Mouse (Mus musculus): ENCODE results near the gene Prkce. TPM values are rescaled to one million over a fixed set of nuclear protein-coding genes. Genes with fewer than 3 reads are reported as not detected.
A peak's percentile ranks its signal among the peaks of the same experiment; 100 is the strongest.

The Prkce gene
- total RNA-seq, 2 experiments from 2014 or later: 273 to 281 TPM

DNA sequence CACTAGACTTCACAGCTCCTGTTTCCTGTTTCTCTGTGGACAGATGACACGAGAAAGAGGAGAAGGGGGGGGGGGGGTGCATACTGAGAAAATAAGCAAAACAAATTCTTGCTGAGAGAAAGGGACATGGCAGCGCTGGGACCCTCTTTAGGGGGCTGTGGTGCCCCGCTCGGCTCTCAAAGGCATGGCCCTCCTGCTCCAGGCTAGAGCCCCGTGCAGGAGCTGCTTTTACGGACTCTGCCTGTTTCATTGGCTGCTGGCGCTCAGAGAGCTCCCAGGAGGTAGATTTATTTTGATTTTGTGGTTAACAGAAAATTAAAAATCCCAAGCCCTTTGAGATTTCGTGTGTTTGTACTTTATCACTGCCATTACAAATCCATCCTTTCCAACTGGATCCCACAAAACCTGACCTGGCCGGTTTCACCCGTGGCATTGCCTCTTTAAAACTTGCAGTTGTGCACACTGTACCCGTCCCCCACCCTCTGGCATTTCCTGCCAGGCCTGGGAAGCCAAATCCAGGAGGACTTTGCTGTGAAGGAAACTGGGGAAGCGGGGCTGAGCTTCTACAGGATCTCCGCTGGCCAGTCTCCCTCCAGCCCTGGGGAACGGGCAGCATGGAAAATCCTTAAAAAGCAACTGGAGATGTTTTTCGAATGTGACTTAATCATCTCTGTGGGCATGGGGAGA, 331.9 kb downstream of the Prkce start:
- intact Hi-C loops (cut with DNase I): loop anchor here (5.0 to 10.0 kb wide), 2 partner anchors 315 to 408 kb away; no protein-coding TSS in a partner anchor
- DNase-seq (ENCODE audit: extremely low spot score in 1 of 2, low spot score in 2 of 2): peak; percentile 21 to 82

DNA sequence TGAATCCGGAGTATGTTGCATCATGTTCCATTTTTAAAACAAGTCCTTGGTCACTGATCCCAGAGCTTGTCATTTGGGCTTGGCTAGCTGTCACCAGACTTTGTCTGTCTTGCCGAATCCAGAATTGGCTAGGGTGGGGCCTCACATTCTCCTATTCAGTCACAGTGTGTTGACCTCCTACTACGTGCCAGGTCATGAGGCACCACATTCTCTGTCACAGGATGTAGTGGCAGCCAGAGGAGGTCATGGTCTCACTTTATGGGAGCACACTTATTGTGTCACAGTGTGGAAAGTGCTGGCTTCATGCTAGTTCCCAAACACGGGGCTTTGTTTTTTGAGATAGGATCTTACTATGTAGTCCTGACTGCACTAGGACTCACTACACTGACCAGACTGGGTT, 333.8 kb downstream of the Prkce start:
- no peak for DNase-seq (ENCODE audit: extremely low spot score in 1 of 2, low spot score in 2 of 2)
- intact Hi-C loops (cut with DNase I): no loop called here

DNA sequence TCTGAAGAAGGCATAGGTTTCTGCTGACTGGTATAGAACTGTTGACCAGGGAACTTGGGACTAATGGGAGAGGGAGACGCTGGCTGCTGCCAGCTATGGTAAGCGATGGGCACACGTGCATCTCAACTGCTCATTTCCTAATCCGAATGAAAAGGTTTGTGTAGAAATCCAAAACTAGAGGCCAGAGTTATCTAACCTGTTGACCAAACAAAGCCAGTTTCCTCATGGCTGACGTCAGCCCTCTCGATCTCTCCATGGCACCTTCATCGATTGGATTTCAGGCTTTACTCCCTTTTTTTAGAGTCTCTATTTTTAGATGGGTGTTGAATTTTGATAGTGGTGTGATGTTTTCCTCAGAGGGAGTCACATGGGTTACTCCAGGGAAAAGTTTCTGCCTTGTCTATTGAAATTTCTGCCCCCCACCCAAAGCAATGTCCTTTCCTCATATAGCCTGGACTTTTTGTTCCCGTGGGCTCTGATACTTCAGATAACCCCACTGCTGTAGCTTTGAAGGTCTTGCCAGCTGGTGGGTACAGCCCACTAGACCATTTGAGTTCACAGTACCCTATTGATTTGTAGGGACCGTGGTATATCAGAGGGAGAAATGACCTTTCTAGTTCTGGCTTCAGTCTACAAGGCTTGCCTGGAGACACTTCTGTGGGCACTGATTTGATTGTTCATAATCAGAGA, 335.8 kb downstream of the Prkce start:
- intact Hi-C loops (cut with DNase I): no loop called here
- no peak for DNase-seq (ENCODE audit: extremely low spot score in 1 of 2, low spot score in 2 of 2)

DNA sequence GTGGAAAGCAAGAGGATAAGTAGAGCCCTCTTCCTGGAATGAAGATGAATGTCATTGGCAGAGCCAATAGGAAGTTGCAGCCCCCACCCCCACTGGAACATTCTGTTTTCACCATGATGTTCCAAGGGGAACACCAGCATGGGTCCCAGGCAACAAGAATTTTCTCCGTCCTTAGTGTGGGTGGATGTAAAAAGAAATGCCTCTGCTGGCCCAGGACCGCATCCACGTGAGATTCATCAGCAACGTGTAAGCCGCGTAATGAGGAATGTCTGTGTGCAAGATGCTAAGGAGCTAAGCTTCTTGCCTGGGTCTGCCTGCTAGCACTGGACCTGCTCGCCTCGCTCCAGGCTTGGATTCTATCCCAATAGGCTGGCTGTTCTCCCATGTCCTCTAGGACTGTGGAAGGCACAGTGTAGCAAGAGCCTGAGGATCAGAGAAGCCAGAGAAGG, 337.6 kb downstream of the Prkce start, which contains the start of gene Gm10309:
Gene Gm10309 (minus strand): TSS at position 50 of the 449 bp plus-strand sequence.
- intact Hi-C loops (cut with DNase I): no loop called here
- peak; percentile 36 to 47 for DNase-seq (ENCODE audit: extremely low spot score in 1 of 2, low spot score in 2 of 2)

DNA sequence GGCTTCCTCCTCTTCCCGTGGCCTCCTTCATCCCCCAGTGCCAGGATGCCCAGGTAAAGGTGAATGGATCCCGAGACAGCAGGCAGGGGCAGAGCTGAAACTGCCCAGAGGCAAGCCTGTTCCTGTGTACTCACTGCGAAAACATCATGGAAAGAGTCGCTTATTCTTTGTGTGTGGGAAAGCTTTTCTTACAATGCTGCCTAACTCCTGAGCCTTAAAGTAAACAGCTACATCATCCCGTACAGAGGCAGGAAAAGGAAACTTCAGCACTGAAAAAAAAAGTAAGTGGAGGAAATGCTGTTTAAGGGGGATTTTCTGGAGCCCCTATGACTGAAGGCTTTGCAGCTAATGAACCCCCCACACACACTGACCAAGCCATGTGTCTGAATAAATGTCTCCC, 339.3 kb downstream of the Prkce start:
- intact Hi-C loops (cut with DNase I): no loop called here
- DNase-seq (ENCODE audit: extremely low spot score in 1 of 2, low spot score in 2 of 2): no peak

DNA sequence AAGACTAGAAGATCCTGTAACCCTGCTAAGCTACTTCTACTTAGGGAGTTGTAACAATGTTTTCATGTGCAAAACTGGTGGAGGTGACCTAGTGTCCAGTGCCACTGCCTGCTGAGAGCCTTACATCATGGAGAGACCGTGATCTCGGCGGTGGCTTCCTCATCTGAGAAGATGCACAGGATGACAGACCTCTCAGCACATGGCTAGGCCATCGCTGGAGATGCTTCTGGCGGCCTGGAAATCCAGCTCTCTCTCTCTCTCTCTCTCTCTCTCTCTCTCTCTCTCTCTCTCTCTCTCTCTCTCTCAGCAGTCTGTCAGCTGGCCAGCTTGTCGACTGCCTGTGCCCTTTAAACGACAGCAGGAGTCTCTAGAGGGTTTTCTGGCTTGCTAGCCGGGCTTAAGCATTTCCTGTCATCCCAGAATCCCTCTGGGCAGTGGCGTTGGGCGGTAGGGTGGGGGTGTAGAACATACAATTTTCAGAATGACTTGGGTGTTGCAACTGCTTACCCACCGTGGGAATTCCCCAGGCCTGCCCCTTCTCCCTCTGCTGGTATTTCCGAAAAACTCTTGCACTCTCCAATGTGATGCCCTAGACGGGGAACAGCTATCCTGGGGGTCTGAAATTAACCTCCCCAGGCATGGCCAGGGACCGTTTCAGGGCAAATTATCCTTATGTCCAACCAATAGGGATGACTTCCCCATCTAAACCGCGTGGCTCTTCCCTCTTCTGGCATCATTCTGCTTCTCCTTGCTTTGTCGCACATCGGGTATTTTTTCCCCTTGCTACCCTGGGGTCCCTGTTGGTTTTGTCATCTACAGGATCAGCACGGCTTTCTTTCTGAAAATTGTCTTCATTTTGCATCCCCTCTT, 340.0 kb downstream of the Prkce start:
- intact Hi-C loops (cut with DNase I): no loop called here
- DNase-seq (ENCODE audit: extremely low spot score in 1 of 2, low spot score in 2 of 2): peak in 1 of 2 experiments; percentile 61

DNA sequence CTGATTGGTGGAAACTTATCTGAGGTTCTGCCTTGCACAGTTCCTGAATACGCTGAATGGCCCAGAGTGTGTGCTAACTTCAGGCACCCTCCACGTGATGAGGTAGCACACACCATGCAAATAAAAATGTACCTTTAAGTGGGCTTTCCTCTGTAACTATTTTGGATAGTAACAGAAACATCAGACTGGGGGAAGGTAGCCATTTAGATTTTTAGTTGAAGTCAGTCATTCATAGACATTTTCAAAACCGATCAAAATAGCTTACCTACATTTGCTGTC, 340.6 kb downstream of the Prkce start:
- intact Hi-C loops (cut with DNase I): no loop called here
- no peak for DNase-seq (ENCODE audit: extremely low spot score in 1 of 2, low spot score in 2 of 2)

DNA sequence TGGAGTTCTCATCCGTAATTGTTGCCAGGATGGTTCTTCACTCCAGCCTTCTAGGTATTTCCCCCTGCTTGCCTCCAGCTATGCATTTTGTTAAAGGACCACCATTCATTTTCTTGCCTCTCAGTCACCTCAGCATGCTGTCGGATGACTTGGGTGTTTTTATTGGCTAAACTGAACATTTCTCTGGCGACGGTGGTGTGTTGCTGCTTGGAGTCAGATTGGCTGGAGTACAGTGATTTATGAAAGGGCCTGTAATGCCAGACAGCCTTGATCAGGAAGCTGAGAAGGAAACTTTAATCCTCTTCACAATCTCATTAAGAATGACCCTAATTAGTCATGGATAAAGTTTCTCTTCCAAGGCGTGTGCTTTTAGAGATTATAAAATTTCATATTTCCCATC, 342.3 kb downstream of the Prkce start:
- intact Hi-C loops (cut with DNase I): no loop called here
- no peak for DNase-seq (ENCODE audit: extremely low spot score in 1 of 2, low spot score in 2 of 2)

DNA sequence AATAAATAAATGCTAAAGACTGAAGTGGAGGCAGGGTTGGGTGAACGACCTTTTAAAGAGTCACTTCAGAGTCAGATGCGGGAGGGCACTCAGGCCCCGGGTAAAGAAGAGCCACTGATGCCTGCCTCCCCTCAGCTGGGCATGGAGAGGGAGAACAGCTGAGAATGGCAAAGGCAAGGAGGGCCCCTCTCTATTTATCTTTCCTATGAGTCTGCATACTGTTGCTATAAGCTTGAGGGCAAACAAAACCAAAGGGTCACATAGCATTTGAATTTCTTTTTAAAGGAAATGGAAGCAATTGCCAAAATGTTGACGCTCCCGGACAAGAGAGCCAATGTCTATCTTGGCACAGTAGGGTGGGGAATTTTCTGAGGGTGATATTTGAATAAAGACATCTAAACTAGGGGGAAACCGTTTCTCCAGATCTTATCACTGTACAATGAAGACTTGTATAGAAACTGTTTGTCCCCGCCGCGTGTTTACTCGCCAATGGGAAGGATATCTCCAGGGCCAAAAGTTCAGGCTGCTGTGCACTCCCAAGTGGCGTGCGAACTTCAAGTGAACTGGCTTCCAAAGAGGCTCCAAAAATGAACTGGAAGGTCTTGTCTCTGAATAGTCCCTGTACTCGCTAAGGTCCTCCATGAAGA, 347.5 kb downstream of the Prkce start:
- intact Hi-C loops (cut with DNase I): no loop called here
- no peak for DNase-seq (ENCODE audit: extremely low spot score in 1 of 2, low spot score in 2 of 2)

DNA sequence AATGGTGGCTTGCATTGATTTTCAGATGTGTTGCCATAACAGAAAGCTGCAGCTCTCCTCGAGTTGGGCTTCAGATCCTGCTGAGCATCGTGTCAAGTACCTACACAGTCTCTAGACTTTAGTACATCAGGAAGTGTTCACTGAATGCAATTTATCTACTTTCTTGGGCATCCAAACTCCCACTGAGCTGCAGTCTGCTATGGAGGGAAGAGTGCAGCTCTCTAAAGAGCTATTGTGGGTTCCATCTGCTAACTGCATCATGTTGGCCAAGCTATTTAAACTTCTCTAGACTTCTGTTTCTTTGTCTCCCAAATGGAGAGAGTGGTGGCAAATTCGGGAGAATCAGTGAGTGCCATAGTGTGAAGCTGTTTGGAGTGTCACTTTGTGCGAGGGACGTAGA, 349.0 kb downstream of the Prkce start:
- intact Hi-C loops (cut with DNase I): no loop called here
- DNase-seq (ENCODE audit: extremely low spot score in 1 of 2, low spot score in 2 of 2): no peak

DNA sequence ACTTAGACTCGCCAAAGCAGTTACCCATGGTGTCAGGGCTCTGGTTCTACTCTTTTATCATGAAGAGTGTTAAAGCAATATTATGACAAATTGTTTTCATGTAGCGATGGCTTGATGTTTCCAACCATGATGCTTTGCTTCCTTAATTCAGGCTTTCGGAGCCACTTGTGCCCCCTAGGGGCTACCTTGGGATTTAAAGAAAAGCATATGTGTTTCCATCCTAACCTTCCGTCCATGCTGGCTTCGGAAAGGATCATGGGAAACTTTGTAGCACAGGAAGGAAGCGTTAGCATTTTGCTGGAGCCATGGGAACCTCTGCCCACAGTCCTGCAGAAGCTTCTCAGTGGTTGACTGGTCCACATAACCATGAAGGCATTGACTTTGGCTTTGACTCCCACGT, 351.0 kb downstream of the Prkce start:
- intact Hi-C loops (cut with DNase I): no loop called here
- no peak for DNase-seq (ENCODE audit: extremely low spot score in 1 of 2, low spot score in 2 of 2)

DNA sequence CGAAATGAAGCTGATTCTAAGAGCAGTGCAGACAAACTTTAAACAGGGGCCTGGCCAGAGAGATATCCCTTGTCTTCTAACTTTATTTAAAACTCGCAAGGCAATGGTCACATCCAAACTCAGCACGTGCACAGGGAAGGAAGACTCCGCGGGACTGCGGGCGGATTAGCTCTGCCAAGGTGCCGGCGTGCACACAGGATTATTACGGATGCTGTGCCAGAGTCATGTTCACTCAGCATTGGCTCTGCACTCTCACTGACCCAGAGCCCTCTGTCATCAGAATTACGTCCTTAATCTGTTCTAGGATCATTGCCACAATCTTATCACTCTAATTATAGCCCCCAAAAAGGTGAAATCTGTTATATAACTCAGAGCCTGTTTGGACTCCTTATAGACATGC, 353.7 kb downstream of the Prkce start:
- intact Hi-C loops (cut with DNase I): no loop called here

DNA sequence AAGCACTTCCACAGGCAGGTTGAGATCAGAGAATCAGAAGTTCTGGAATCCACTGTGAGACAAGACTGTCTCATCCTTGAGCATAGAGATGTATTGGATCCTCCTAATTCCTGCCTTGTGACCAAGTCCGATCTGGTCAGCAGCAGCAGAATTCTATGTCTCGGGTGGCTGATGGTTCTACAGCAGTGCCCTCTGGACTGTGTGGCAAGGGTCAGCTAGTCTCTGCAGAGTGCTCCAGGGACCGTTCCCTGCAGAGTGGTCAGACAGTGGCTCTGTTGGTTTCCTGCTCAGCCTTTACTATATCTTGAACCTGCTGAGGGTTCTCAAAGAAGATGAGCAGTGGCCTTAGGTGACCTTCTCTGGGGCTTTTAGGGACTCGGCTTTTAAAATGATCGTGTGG, 355.1 kb downstream of the Prkce start:
- intact Hi-C loops (cut with DNase I): no loop called here
- no peak for DNase-seq (ENCODE audit: extremely low spot score in 1 of 2, low spot score in 2 of 2)

More for the DNA sequence above, 353.7 kb downstream of the Prkce start:
- no peak for DNase-seq (ENCODE audit: extremely low spot score in 1 of 2, low spot score in 2 of 2)

DNA sequence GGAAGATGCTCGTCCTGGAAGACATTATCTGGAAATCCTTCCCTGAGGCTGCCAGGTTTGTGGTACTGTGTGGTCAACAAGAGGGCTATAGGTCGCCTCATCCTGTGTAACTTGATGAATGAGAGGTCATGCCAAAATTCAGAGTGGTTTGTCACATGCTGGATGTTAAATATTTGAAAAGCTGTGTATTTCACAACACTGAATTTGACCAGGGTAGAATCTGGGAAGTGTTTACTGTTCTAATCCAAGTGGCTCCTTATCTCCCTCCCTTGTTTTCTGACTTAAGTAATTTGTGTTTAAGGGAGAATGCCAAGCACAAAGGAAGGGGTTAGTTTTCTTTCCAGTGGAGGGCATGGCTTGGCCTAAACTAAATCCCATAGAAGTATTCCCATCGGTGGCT, 355.8 kb downstream of the Prkce start:
- intact Hi-C loops (cut with DNase I): no loop called here
- no peak for DNase-seq (ENCODE audit: extremely low spot score in 1 of 2, low spot score in 2 of 2)

DNA sequence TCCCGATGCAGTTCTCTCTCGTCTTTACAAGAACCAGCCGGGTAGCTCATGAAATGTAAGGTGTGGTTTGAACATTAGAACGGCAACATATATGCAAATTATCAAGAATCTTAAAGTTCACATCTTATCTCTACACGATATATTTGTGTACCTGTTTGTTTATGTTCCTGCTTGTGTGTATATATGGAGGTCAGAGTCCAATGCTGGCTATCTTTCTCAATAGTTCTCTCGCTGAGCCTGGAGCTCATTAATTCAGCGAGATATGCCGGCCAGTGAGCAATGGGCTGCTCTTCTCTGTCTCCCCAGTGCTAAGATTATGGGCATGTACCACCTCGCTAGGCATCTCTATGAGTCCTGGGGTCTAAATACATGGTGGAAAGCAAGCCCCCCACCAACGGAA, 356.3 kb downstream of the Prkce start:
- intact Hi-C loops (cut with DNase I): no loop called here
- DNase-seq (ENCODE audit: extremely low spot score in 1 of 2, low spot score in 2 of 2): no peak

DNA sequence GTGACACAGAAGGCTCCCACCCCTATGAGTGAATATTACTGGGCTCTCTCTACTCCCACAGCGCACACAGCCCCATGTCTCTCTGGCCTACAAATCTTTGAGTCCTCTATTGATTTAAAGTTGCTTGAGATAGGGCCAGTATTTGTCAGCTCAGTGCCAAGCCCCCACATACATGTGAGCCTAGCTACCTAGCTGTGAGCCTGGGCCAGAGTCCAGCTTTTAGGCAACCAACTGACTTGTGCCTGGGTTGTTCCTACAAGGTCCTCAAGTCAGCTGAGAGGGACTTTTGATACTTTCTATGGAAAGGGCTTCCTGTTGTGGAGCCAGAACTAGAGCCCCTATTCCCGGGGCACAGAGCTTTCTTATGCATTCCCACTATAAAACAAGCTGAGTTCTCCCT, 357.5 kb downstream of the Prkce start:
- intact Hi-C loops (cut with DNase I): no loop called here

DNA sequence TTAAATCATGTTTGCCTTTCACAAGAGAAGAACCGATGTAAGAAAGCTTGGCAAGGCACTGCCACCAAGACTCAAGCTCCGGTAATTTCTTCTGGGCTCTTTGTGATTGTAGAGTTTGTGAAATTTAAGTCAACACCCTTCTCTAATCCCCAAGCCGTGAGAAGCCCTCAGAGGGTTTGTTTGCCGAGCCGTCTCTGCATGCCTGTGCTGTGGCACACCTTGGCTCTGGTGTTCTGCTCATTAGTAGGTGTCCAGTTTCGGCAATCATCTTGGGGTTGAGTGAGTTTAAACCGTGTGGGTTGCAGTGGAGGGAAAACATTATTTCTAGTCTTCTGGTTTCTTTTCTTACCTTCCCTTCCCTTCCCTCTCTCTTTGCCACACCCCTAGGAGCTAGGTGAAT, 358.4 kb downstream of the Prkce start:
- no peak for DNase-seq (ENCODE audit: extremely low spot score in 1 of 2, low spot score in 2 of 2)
- intact Hi-C loops (cut with DNase I): no loop called here

More for the DNA sequence above, 357.5 kb downstream of the Prkce start:
- DNase-seq (ENCODE audit: extremely low spot score in 1 of 2, low spot score in 2 of 2): no peak

DNA sequence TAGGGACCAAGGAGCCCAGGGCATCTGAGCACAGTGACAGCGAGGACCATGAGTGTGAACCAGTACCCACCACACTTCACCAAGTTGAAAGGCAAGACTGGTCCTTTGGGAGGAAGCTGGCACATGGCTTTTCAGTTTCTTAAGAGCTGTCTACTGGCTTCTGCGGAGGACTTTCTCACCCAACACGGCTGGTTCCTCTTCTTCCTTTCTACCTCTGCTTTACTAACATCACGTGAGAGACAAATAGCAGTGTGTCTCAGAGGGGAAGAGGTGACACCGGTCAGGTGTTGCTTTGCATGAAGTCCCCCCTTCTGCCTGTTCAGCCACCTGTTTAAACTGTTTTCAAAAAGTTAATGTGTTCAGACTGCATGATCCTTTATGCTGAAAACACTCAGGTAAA, 359.7 kb downstream of the Prkce start:
- no peak for DNase-seq (ENCODE audit: extremely low spot score in 1 of 2, low spot score in 2 of 2)
- intact Hi-C loops (cut with DNase I): no loop called here

DNA sequence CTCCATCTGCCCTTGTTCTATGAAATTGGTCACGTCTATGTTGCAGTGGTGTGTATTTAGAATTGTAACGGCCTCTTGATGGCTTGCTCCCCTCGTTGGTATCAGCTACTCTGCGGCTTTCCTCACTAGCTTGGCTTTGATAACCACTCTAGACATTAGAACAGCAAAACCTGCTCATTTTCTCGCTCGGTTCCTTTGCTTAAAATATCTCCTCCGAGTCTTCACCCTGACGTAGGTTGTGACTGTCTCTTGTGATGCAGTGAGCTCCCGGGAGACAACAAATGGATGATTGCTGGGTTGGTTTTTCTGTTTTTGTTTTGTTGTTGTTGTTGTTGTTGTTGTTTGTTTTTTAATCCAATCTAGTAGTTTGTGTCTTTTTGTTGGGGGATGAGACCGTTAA, 361.4 kb downstream of the Prkce start:
- intact Hi-C loops (cut with DNase I): no loop called here
- no peak for DNase-seq (ENCODE audit: extremely low spot score in 1 of 2, low spot score in 2 of 2)
